Mouse (Mus musculus) lung, adult 2 months (tissue): ENCODE measurements around the gene Slc2a12.

Experiments
- CTCF ChIP-seq: fragments of 200-500 bp; IDR thresholded peaks from 2 replicates; pipeline ENCODE4 v1.5.1; 2011; ENCODE audit warnings: mild to moderate bottlenecking, low read length, control low read depth; ENCODE audit not compliant: insufficient read depth
- POLR2A ChIP-seq: fragments of 200-500 bp; IDR thresholded peaks from 2 replicates; pipeline ENCODE4 v1.6.1; 2011; ENCODE audit warnings: low read depth, mild to moderate bottlenecking, control low read depth, low read length, borderline replicate concordance; ENCODE audit errors: extremely low read depth

DNA sequence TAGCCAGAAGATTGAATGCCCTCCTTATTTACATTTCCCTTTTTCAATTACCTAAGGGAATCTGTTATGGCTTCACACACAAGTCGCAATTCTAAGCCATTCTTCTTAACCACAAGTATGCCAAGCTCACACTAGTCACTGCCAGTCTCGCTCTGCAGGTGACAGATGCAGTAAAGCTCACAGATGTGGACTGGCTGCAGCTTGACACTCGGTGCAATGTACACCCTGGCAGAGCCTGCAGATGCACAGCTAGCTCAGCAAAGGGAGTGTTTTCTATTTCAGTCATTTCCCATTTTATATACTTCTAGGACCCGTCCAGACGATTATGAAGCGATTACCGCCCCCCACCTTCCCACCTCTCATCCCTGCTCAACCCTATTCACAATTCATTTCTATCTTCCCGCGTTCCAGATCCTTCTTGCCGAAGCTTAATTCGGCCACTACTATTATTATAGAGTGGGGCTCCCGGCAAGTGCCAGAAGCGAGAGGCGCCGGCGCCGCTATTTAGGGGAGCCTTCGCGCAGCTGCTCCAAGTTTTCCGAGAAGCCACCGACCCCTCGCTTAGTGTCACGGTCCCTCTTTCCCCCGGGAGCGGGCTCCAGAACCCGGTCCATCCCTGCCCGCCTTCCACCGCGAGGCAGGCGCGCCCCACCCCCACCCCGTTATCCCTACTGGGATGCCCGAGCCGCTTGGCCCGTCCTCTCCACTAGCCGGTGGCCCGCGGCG, 85.6 kb downstream of the Slc2a12 start:
- TF ChIP-seq POLR2A: no peak
- no peak for TF ChIP-seq CTCF
